8 mouse cellular contexts compared by ENCODE assay signal in the genomic region with DNA sequence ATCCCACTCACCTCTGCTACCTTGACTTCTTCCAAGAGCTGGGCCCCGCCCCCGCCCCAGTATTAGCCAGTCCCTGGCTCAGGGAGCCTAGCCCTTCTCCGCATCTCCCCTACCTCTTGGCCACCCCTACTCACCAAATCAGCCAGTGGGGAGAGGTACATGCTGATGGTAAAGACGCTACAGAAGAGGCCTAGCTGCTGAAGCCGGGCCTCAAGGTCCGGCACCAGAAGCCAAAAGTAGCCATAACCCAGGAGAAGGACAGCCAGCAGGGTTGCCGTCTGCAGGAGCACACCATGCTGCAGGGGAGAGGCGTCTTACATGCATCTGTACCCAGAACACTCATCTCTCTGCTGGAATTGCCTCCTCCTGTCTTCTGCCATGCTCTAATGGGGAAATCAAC. TPM values are rescaled to one million over a fixed set of nuclear protein-coding genes. Genes with fewer than 3 reads are reported as not detected.
DNase-seq lines count a peak whose midpoint lies in the region; ATAC-seq lines count a peak whose summit lies in the region.
"Had no signal": no experiment of that assay in that cellular context is flagged by ENCODE, and none has a peak within 500 bp of the region (broad histone marks: within the 10 kb centered on the region; RNA-seq: fewer than 3 reads in every experiment).

No protein-coding gene starts in this region.

- peaks cover 36% of the 10 kb centered on the region for H3K27me3 ChIP-seq in hindbrain, embryonic 10.5 days (ENCODE audit: insufficient read depth, poor library complexity, severe bottlenecking)
- no peaks in the 10 kb centered on the region for H3K27me3 ChIP-seq in hindbrain, embryonic 11.5 days (ENCODE audit: control insufficient read depth, insufficient read depth, low read length)
- H3K27me3 ChIP-seq in embryonic facial prominence, embryonic 14.5 days (replicated peaks; ENCODE audit: control insufficient read depth, insufficient read depth, low read length), result no peaks in the 10 kb centered on the region
- H3K27me3 ChIP-seq in midbrain, embryonic 13.5 days, result no peaks in the 10 kb centered on the region

- H3K4me1 ChIP-seq in hindbrain, embryonic 10.5 days (replicated peaks), result peaks cover 50% of the 10 kb centered on the region
- 0 out of 2 replicates have a peak, but pooled peaks cover 6% of the 10 kb centered on the region for H3K4me1 ChIP-seq in hindbrain, embryonic 11.5 days (replicated peaks; ENCODE audit: control insufficient read depth, insufficient read depth, low read length)
- peaks cover 19% of the 10 kb centered on the region for H3K4me1 ChIP-seq in brown adipose tissue, adult 24 weeks (ENCODE audit: control insufficient read depth, insufficient read depth, insufficient read length, low read length)
- peaks cover 27% of the 10 kb centered on the region for H3K4me1 ChIP-seq in embryonic facial prominence, embryonic 14.5 days (ENCODE audit: control insufficient read depth, insufficient read depth, low read length)
- peaks cover 40% of the 10 kb centered on the region for H3K4me1 ChIP-seq in midbrain, embryonic 13.5 days (replicated peaks)

- WGBS in hindbrain, embryonic 10.5 days, result 49% methylated on average over 8 of the region's 8 CpGs
- WGBS in hindbrain, embryonic 11.5 days, result 52% methylated on average over 8 of the region's 8 CpGs
- WGBS in embryonic facial prominence, embryonic 14.5 days, result 40% methylated on average over 8 of the region's 8 CpGs
- WGBS in midbrain, embryonic 13.5 days, result 46% methylated on average over 8 of the region's 8 CpGs

- no peak for ATAC-seq in hindbrain, embryonic 11.5 days (ENCODE audit: low FRiP score)
- no peak for ATAC-seq in embryonic facial prominence, embryonic 14.5 days (ENCODE audit: low read depth)
- ATAC-seq in midbrain, embryonic 13.5 days, result no peak
- ATAC-seq in erythroblast, adult 5-6 weeks (replicated peaks; ENCODE audit: low FRiP score, poor library complexity, severe bottlenecking), result no peak

- no peak overlapping the region for H3K27ac ChIP-seq in hindbrain, embryonic 10.5 days
- H3K27ac ChIP-seq in hindbrain, embryonic 11.5 days (ENCODE audit: low read depth, low read length), result no peak overlapping the region
- H3K27ac ChIP-seq in brown adipose tissue, adult 24 weeks (replicated peaks; ENCODE audit: low read depth, low read length), result peak overlapping the region; percentile 78
- H3K27ac ChIP-seq in embryonic facial prominence, embryonic 14.5 days (replicated peaks; ENCODE audit: low read depth, low read length), result 0 out of 2 replicates have a peak overlapping the region, but pooled peaks have one; percentile 2
- no peak overlapping the region for H3K27ac ChIP-seq in midbrain, embryonic 13.5 days

- H3K9ac ChIP-seq in hindbrain, embryonic 11.5 days (ENCODE audit: low read depth, low read length), result no peak overlapping the region
- H3K9ac ChIP-seq in embryonic facial prominence, embryonic 14.5 days (ENCODE audit: low read depth, low read length), result no peak overlapping the region
- H3K9ac ChIP-seq in midbrain, embryonic 13.5 days (replicated peaks), result no peak overlapping the region

- H3K9me3 ChIP-seq in hindbrain, embryonic 10.5 days, result no peaks in the 10 kb centered on the region
- no peaks in the 10 kb centered on the region for H3K9me3 ChIP-seq in hindbrain, embryonic 11.5 days (ENCODE audit: control insufficient read depth, low read length)
- H3K9me3 ChIP-seq in embryonic facial prominence, embryonic 14.5 days (ENCODE audit: control insufficient read depth, low read length), result no peaks in the 10 kb centered on the region
- H3K9me3 ChIP-seq in midbrain, embryonic 13.5 days, result no peaks in the 10 kb centered on the region

- peaks cover 13% of the 10 kb centered on the region for H3K36me3 ChIP-seq in hindbrain, embryonic 10.5 days
- H3K36me3 ChIP-seq in hindbrain, embryonic 11.5 days (ENCODE audit: control insufficient read depth, insufficient read depth, low read length), result no peaks in the 10 kb centered on the region
- H3K36me3 ChIP-seq in embryonic facial prominence, embryonic 14.5 days (ENCODE audit: control insufficient read depth, insufficient read depth, low read length), result peaks cover 11% of the 10 kb centered on the region
- H3K36me3 ChIP-seq in midbrain, embryonic 13.5 days, result no peaks in the 10 kb centered on the region

- no peak for DNase-seq in hindbrain, embryonic 10.5 days (ENCODE audit: low spot score)
- DNase-seq in hindbrain, embryonic 11.5 days (ENCODE audit: low spot score), result no peak
- DNase-seq in embryonic facial prominence, embryonic 14.5 days (ENCODE audit: low spot score), result no peak
- no peak for DNase-seq in spleen, postnatal 36 days (ENCODE audit: low spot score in 2 of 2)
- DNase-seq: thymus, adult 2 months had no signal

- H3K4me2 ChIP-seq in hindbrain, embryonic 11.5 days (replicated peaks; ENCODE audit: low read depth, low read length), result no peak overlapping the region
- peak overlapping the region; percentile 81 for H3K4me2 ChIP-seq in embryonic facial prominence, embryonic 14.5 days (ENCODE audit: low read depth, low read length)
- 0 out of 2 replicates have a peak overlapping the region, but pooled peaks have one; percentile 11 for H3K4me2 ChIP-seq in midbrain, embryonic 13.5 days (replicated peaks)

- 0 out of 2 replicates have a peak overlapping the region, but pooled peaks have one; percentile 65 for H3K4me3 ChIP-seq in hindbrain, embryonic 10.5 days
- no peak overlapping the region for H3K4me3 ChIP-seq in hindbrain, embryonic 11.5 days (ENCODE audit: low read depth, low read length)
- H3K4me3 ChIP-seq in brown adipose tissue, adult 24 weeks (ENCODE audit: insufficient read depth, low read depth, low read length), result peak overlapping the region; percentile 81
- H3K4me3 ChIP-seq in embryonic facial prominence, embryonic 14.5 days (ENCODE audit: low read depth, low read length), result 0 out of 2 replicates have a peak overlapping the region, but pooled peaks have one; percentile 4
- H3K4me3 ChIP-seq in midbrain, embryonic 13.5 days (replicated peaks), result no peak overlapping the region

RNA-seq across cellular contexts. Expression of a gene that starts 1.5 kb away (rescaled TPM):
- 34.4 and 36.8 TPM in 2 replicates for polyA plus RNA-seq in hindbrain, embryonic 10.5 days (2016; fragmentation: Nextera tagmentation; extraction: Ambion mirVana)
- polyA plus RNA-seq in hindbrain, embryonic 11.5 days (2014; fragmentation: Nextera tagmentation; extraction: Ambion mirVana), result 35.9 and 37.5 TPM in 2 replicates
- 28.3 and 33.1 TPM in 2 replicates for polyA plus RNA-seq in brown adipose tissue, adult 24 weeks (2012; ENCODE audit: insufficient read depth, insufficient read length, missing spikeins)
- 70.5 and 80.2 TPM in 2 replicates for polyA plus RNA-seq in embryonic facial prominence, embryonic 14.5 days (2014; fragmentation: Nextera tagmentation; extraction: Ambion mirVana)
- 31.8 and 37.5 TPM in 2 replicates for polyA plus RNA-seq in midbrain, embryonic 13.5 days (2015; fragmentation: Nextera tagmentation; extraction: Ambion mirVana)
- 8.8 and 12.9 TPM in 2 replicates for total RNA-seq in erythroblast, adult 5-6 weeks (2015; ENCODE audit: low replicate concordance)
- total RNA-seq in erythroblast, adult 5-6 weeks (2017; ENCODE audit: low replicate concordance), result 10.9 and 11.5 TPM in 2 replicates

RNA-seq across cellular contexts. Expression of a gene that starts 9.8 kb away (rescaled TPM):
- polyA plus RNA-seq in hindbrain, embryonic 10.5 days (2016; fragmentation: Nextera tagmentation; extraction: Ambion mirVana), result 97.0 and 99.4 TPM in 2 replicates
- polyA plus RNA-seq in hindbrain, embryonic 11.5 days (2014; fragmentation: Nextera tagmentation; extraction: Ambion mirVana), result 75.7 and 82.9 TPM in 2 replicates
- polyA plus RNA-seq in brown adipose tissue, adult 24 weeks (2012; ENCODE audit: insufficient read depth, insufficient read length, missing spikeins), result 125 and 130 TPM in 2 replicates
- polyA plus RNA-seq in embryonic facial prominence, embryonic 14.5 days (2014; fragmentation: Nextera tagmentation; extraction: Ambion mirVana), result 151 and 177 TPM in 2 replicates
- 74.6 and 75.9 TPM in 2 replicates for polyA plus RNA-seq in midbrain, embryonic 13.5 days (2015; fragmentation: Nextera tagmentation; extraction: Ambion mirVana)
- total RNA-seq in erythroblast, adult 5-6 weeks (2015; ENCODE audit: low replicate concordance), result 16.1 and 42.3 TPM in 2 replicates
- 4.3 TPM in 1 of 2 replicates, not detected in the other for total RNA-seq in erythroblast, adult 5-6 weeks (2017; ENCODE audit: low replicate concordance)

RNA-seq across cellular contexts. Expression of a gene that starts 12.0 kb away (rescaled TPM):
- polyA plus RNA-seq in hindbrain, embryonic 10.5 days (2016; fragmentation: Nextera tagmentation; extraction: Ambion mirVana), result 16.5 and 17.7 TPM in 2 replicates
- 14.0 and 16.4 TPM in 2 replicates for polyA plus RNA-seq in hindbrain, embryonic 11.5 days (2014; fragmentation: Nextera tagmentation; extraction: Ambion mirVana)
- 5.6 and 6.3 TPM in 2 replicates for polyA plus RNA-seq in brown adipose tissue, adult 24 weeks (2012; ENCODE audit: insufficient read depth, insufficient read length, missing spikeins)
- polyA plus RNA-seq in embryonic facial prominence, embryonic 14.5 days (2014; fragmentation: Nextera tagmentation; extraction: Ambion mirVana), result 33.8 and 35.8 TPM in 2 replicates
- 9.7 and 10.7 TPM in 2 replicates for polyA plus RNA-seq in midbrain, embryonic 13.5 days (2015; fragmentation: Nextera tagmentation; extraction: Ambion mirVana)
- total RNA-seq in erythroblast, adult 5-6 weeks (2015; ENCODE audit: low replicate concordance), result not detected in 2 replicates
- not detected in 2 replicates for total RNA-seq in erythroblast, adult 5-6 weeks (2017; ENCODE audit: low replicate concordance)

RNA-seq across cellular contexts. Expression of a gene that starts 22.8 kb away (rescaled TPM):
- 5.2 and 11.6 TPM in 2 replicates for polyA plus RNA-seq in hindbrain, embryonic 10.5 days (2016; fragmentation: Nextera tagmentation; extraction: Ambion mirVana)
- polyA plus RNA-seq in hindbrain, embryonic 11.5 days (2014; fragmentation: Nextera tagmentation; extraction: Ambion mirVana), result 9.5 and 9.7 TPM in 2 replicates
- not detected in 2 replicates for polyA plus RNA-seq in brown adipose tissue, adult 24 weeks (2012; ENCODE audit: insufficient read depth, insufficient read length, missing spikeins)
- 3.7 and 4.7 TPM in 2 replicates for polyA plus RNA-seq in embryonic facial prominence, embryonic 14.5 days (2014; fragmentation: Nextera tagmentation; extraction: Ambion mirVana)
- polyA plus RNA-seq in midbrain, embryonic 13.5 days (2015; fragmentation: Nextera tagmentation; extraction: Ambion mirVana), result 58.6 and 59.4 TPM in 2 replicates
- not detected in 2 replicates for total RNA-seq in erythroblast, adult 5-6 weeks (2015; ENCODE audit: low replicate concordance)
- not detected in 2 replicates for total RNA-seq in erythroblast, adult 5-6 weeks (2017; ENCODE audit: low replicate concordance)

RNA-seq across cellular contexts. Expression of a gene that starts 23.1 kb away (rescaled TPM):
- 276 and 282 TPM in 2 replicates for polyA plus RNA-seq in hindbrain, embryonic 10.5 days (2016; fragmentation: Nextera tagmentation; extraction: Ambion mirVana)
- 276 and 289 TPM in 2 replicates for polyA plus RNA-seq in hindbrain, embryonic 11.5 days (2014; fragmentation: Nextera tagmentation; extraction: Ambion mirVana)
- polyA plus RNA-seq in brown adipose tissue, adult 24 weeks (2012; ENCODE audit: insufficient read depth, insufficient read length, missing spikeins), result 57.6 and 64.8 TPM in 2 replicates
- 324 and 349 TPM in 2 replicates for polyA plus RNA-seq in embryonic facial prominence, embryonic 14.5 days (2014; fragmentation: Nextera tagmentation; extraction: Ambion mirVana)
- 205 and 209 TPM in 2 replicates for polyA plus RNA-seq in midbrain, embryonic 13.5 days (2015; fragmentation: Nextera tagmentation; extraction: Ambion mirVana)
- total RNA-seq in erythroblast, adult 5-6 weeks (2015; ENCODE audit: low replicate concordance), result 47.0 and 49.8 TPM in 2 replicates
- total RNA-seq in erythroblast, adult 5-6 weeks (2017; ENCODE audit: low replicate concordance), result 17.8 and 31.8 TPM in 2 replicates

Comparison
In these comparisons a context has a peak if more than half of its experiments do, and no peak if none do; other contexts are left out.
1. H3K4me3 ChIP-seq: peak in hindbrain, embryonic 10.5 days (single experiment), brown adipose tissue, adult 24 weeks (single experiment) and embryonic facial prominence, embryonic 14.5 days (single experiment); none in hindbrain, embryonic 11.5 days (single experiment) and midbrain, embryonic 13.5 days (single experiment).
2. H3K27ac ChIP-seq: peak in brown adipose tissue, adult 24 weeks (single experiment) and embryonic facial prominence, embryonic 14.5 days (single experiment); none in hindbrain, embryonic 10.5 days (single experiment), hindbrain, embryonic 11.5 days (single experiment) and midbrain, embryonic 13.5 days (single experiment).